Mouse (Mus musculus) neural tube, embryonic 12.5 days (tissue): ENCODE measurements at regions not wholly inside any gene's neighbourhood (a gene's known extent, or its start where the extent isn't known, plus 50 kb on each side); places are given as distances from the start of the nearest gene placed in this dataset.
"Not testable (repeated sequence)": the region's sequence is repeated elsewhere in the genome, so short reads cannot be mapped to it uniquely, and the experiment has no call there.

Experiments used
- ATAC-seq: fragments of 200-750 bp; cut with Nextera tagmentation; 2 replicates; pipeline ENCODE4 v1.8.0; 2017; ENCODE audit warnings: low read depth, mild to moderate bottlenecking, moderate TSS enrichment, moderate library complexity; ENCODE audit not compliant: low FRiP score
- H3K27ac ChIP-seq: fragments of 300-500 bp; sonication (generic); 2 replicates; pipeline ENCODE4 v1.5.1; 2016
- H3K27me3 ChIP-seq: fragments of 300-500 bp; sonication (generic); replicated peaks from 2 replicates; pipeline ENCODE4 v1.6.1; 2016; ENCODE audit warnings: mild to moderate bottlenecking
- H3K36me3 ChIP-seq: fragments of 300-500 bp; sonication (generic); 2 replicates; pipeline ENCODE4 v1.6.1; 2016; ENCODE audit warnings: mild to moderate bottlenecking
- H3K4me1 ChIP-seq: fragments of 300-500 bp; sonication (generic); 2 replicates; pipeline ENCODE4 v1.6.1; 2016
- H3K4me2 ChIP-seq: fragments of 300-500 bp; sonication (generic); replicated peaks from 2 replicates; pipeline ENCODE4 v1.6.1; 2016; ENCODE audit warnings: mild to moderate bottlenecking
- H3K4me3 ChIP-seq: fragments of 300-500 bp; sonication (generic); 2 replicates; pipeline ENCODE4 v1.5.1; 2016
- H3K9ac ChIP-seq: fragments of 300-500 bp; sonication (generic); 2 replicates; pipeline ENCODE4 v1.6.1; 2016; ENCODE audit warnings: mild to moderate bottlenecking
- H3K9me3 ChIP-seq: fragments of 300-500 bp; sonication (generic); 2 replicates; pipeline ENCODE4 v1.6.1; 2016; ENCODE audit warnings: mild to moderate bottlenecking
- WGBS: fragments of 180-500 bp; shearing (Covaris S2); methylation state at CpG from one replicate; pipeline ENCODE4 v1.1.7; 2016; 5-methylcytosine and 5-hydroxymethylcytosine counted together

GRCm38 (mm10) chr4:22699561-22699960, 211.4 kb upstream of the Pou3f2 start:
- Histone ChIP-seq H3K4me1 (no peaks in the 10 kb centered on the region), H3K4me2 (no peak overlapping the region), H3K9me3 (peaks cover 13% of the 10 kb centered on the region; the same call in 1 of the 2 replicates), H3K27ac (no peak overlapping the region), H3K9ac (no peak overlapping the region), H3K27me3 (no peaks in the 10 kb centered on the region), H3K36me3 (no peaks in the 10 kb centered on the region), H3K4me3 (no peak overlapping the region)
- ATAC-seq, result no peak
- 92% methylated on average over 12 of the region's 12 CpGs for WGBS

- WGBS, result 2% methylated on average over 7 of the region's 7 CpGs
- Histone ChIP-seq H3K4me1 (peaks cover 5% of the 10 kb centered on the region; the same call in 1 of the 2 replicates), H3K4me2 (peak overlapping the region; percentile 29; the same call in 1 of the 2 replicates), H3K9me3 (no peaks in the 10 kb centered on the region), H3K4me3 (no peak overlapping the region), H3K9ac (no peak overlapping the region), H3K36me3 (no peaks in the 10 kb centered on the region), H3K27me3 (no peaks in the 10 kb centered on the region), H3K27ac (no peak overlapping the region)
- peak; percentile 65 for ATAC-seq
These were observed 179.7 kb upstream of the Pou3f2 start for GRCm38 (mm10) chr4:22667733-22668381.

DNA sequence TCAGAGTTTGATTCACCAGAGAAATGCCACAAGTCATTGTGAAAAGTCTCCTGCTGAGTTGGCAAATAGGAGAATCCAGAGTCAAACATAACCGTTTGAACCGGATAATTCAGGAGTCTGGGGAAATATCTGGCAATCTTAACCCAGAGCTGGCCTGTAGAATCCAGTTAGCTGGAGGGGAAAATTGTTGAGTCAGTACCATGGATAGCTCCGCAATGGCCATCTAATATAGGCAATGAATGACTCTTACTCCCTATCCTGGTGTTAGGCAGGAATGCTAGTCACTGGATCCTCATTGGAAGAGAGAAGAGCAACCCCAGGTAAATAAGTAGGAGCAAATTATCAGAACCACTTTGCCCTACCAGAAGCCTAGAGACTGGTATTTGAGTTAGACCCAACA, 157.4 kb upstream of the Pou3f2 start:
- Histone ChIP-seq H3K4me2 (no peak overlapping the region), H3K36me3 (no peaks in the 10 kb centered on the region), H3K9ac (no peak overlapping the region), H3K4me1 (no peaks in the 10 kb centered on the region), H3K4me3 (no peak overlapping the region), H3K27ac (no peak overlapping the region), H3K27me3 (no peaks in the 10 kb centered on the region), H3K9me3 (no peaks in the 10 kb centered on the region)
- ATAC-seq, result no peak
- 61% methylated on average over 3 of the region's 3 CpGs for WGBS

GRCm38 (mm10) chr4:22608922-22609321, 120.8 kb upstream of the Pou3f2 start:
- H3K9me3 ChIP-seq, result no peaks in the 10 kb centered on the region
- H3K4me2 ChIP-seq, result no peak overlapping the region
- 56% methylated on average over 2 of the region's 2 CpGs for WGBS
- H3K27me3 ChIP-seq, result no peaks in the 10 kb centered on the region
- no peaks in the 10 kb centered on the region for H3K36me3 ChIP-seq
- ATAC-seq, result no peak
- H3K4me3 ChIP-seq, result no peak overlapping the region
- no peak overlapping the region for H3K9ac ChIP-seq
- H3K4me1 ChIP-seq, result no peaks in the 10 kb centered on the region
- H3K27ac ChIP-seq, result no peak overlapping the region

DNA sequence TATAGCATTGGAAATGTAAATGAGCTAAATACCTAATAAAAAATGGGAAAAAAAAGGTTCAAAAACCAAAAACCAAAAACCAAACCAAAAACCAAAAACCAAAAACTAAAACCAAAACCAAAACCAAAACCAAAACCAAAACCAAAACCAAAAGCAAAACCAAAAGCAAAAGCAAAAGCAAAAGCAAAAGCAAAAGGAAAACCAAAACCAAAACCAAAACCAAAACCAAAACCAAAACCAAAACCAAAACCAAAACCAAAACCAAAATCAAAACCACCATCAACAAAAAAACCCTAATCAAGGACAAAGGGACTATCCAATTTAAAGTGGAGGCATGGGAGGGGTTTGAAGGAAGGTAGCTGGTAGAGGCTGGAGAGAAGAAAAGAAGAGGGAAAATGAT, 114.0 kb upstream of the Pou3f2 start:
- H3K4me1 ChIP-seq, H3K9me3 ChIP-seq, H3K4me3 ChIP-seq, H3K27ac ChIP-seq, ATAC-seq, H3K9ac ChIP-seq, H3K36me3 ChIP-seq, H3K4me2 ChIP-seq, H3K27me3 ChIP-seq: not testable (repeated sequence)

- H3K4me2 ChIP-seq, result no peak overlapping the region
- H3K9ac ChIP-seq, result no peak overlapping the region
- no peaks in the 10 kb centered on the region for H3K27me3 ChIP-seq
- H3K4me3 ChIP-seq, result no peak overlapping the region
- no peaks in the 10 kb centered on the region for H3K9me3 ChIP-seq
- no peak for ATAC-seq
- no peaks in the 10 kb centered on the region for H3K36me3 ChIP-seq
- H3K27ac ChIP-seq, result no peak overlapping the region
- H3K4me1 ChIP-seq, result no peaks in the 10 kb centered on the region
These were observed 99.0 kb upstream of the Pou3f2 start for GRCm38 (mm10) chr4:22587162-22587561.

GRCm38 (mm10) chr4:22565959-22566358, 77.8 kb upstream of the Pou3f2 start:
- WGBS, result 53% methylated on average over 2 of the region's 2 CpGs
- Histone ChIP-seq H3K27me3 (no peaks in the 10 kb centered on the region), H3K4me2 (no peak overlapping the region), H3K4me3 (no peak overlapping the region), H3K9ac (no peak overlapping the region), H3K27ac (no peak overlapping the region), H3K9me3 (no peaks in the 10 kb centered on the region), H3K4me1 (peaks cover 8% of the 10 kb centered on the region; the same call in 1 of the 2 replicates), H3K36me3 (no peaks in the 10 kb centered on the region)
- 0 out of 2 replicates have a peak, but pooled peaks have one; percentile 48 for ATAC-seq

DNA sequence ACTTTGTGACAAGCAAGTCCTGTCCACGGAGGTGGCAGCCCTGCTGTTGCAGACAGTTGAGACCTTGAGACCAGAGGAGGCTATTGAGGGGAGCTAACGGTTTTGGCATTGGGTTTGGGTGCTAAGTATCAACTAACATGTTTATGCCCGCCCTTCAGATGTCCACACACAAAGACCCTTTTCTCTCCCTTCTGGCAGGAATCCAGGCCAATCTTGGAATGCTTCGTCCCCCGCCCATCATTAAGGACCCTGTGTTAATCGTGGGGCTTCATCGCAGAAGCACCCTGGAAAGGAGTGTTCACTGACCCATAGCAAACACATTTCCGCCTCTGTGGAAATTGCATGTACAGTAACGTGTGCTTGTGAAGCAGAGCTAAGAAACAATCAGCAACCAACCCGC, 76.4 kb upstream of the Pou3f2 start:
- H3K4me1 ChIP-seq, result peaks cover 8% of the 10 kb centered on the region; the same call in 1 of the 2 replicates
- H3K9ac ChIP-seq, result no peak overlapping the region
- no peak overlapping the region for H3K27ac ChIP-seq
- H3K36me3 ChIP-seq, result no peaks in the 10 kb centered on the region
- 31% methylated on average over 10 of the region's 10 CpGs for WGBS
- H3K4me3 ChIP-seq, result no peak overlapping the region
- peak; percentile 78 for ATAC-seq
- H3K9me3 ChIP-seq, result no peaks in the 10 kb centered on the region
- no peak overlapping the region for H3K4me2 ChIP-seq
- H3K27me3 ChIP-seq, result no peaks in the 10 kb centered on the region
